Mouse (Mus musculus) c-Kit-positive CD71-positive TER-119-negative erythroid progenitor cells, embryonic 14.5 days (primary cell): ENCODE results near the gene Upf1.

Experiments
- DNase-seq: peaks from one replicate; pipeline ENCODE4 v3.0.0-alpha.2; 2013; ENCODE audit warnings: low read depth

The Upf1 gene

DNA sequence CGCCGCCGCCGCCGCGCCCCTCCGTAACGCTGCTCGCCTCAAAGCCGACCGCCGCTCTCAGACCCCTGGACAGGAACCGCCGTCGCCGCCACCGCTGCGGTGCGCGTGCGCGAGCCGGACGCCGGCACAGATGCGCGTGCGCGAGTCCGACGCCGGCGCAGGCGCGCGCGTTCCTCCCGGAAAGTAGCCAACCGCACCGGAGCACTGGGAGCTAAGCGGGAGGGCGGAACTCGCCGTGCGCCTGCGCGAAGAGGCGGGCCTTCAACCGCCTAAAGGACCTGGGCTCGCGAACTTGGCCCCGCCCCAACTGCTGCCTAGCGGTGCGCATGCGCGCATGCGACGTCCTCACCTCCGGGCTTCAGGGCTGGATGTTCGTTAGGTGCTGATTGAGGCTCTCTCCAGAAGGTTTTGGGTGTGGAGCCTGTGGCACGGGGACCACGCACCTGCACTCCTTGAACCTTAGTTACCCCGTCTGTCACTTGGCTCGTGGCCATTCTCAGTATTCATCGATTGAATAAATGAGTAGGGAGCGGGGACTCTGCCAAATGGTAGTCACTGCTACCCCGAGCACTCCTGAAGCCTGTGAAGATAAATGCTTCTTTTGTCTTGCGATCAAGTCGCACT, at the start of gene Upf1:
Gene Upf1, minus strand, starts transcription at position 85 of the 624 bp plus-strand sequence.
- peak; percentile 99 for DNase-seq

- DNase-seq = no peak
Observed at GRCm38 (mm10) chr8:70397611-70398563, 44.8 kb upstream of the Upf1 start.

DNA sequence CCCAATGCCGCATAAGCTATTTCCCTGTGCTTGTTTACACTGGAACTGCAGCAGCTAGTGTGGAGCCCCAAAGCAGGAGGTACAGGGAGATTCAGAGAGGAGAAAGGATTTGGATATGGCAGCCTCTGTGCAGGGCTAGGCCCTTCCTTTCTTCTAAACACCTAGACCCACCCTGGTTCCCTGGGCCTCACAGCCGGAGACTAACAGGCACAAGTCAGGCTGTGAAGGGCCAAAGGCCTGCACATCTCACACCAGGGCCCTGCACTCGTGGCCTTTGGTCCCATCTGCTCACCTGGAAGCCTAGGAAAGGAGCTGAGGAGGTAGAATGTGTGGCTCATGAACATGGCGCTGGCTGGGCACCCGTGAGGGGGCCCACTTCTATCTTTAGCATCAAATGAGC, 43.1 kb upstream of the Upf1 start:
- no peak for DNase-seq

GRCm38 (mm10) chr8:70395649-70396048, 42.6 kb upstream of the Upf1 start:
- DNase-seq = no peak

GRCm38 (mm10) chr8:70394269-70394998, 41.4 kb upstream of the Upf1 start:
- no peak for DNase-seq

DNA sequence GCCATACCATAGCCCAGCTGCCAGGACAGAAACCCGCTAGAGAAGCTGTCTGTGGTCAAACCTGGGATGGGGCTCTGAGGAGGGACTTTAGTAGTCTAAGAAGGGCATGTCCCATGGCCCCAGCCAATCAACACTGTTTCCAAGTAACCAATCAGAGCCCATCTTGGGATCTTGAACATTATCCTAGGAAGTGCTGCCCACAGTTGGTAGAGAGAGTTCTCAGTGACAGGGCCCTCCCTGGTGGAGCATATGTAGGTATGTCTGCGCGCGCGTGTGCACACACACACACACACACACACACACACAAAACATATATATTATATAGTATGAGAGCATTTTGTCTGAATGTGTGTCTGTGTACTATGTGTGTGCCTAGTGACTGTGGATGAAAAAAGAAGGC, 40.0 kb upstream of the Upf1 start:
- no peak for DNase-seq

DNA sequence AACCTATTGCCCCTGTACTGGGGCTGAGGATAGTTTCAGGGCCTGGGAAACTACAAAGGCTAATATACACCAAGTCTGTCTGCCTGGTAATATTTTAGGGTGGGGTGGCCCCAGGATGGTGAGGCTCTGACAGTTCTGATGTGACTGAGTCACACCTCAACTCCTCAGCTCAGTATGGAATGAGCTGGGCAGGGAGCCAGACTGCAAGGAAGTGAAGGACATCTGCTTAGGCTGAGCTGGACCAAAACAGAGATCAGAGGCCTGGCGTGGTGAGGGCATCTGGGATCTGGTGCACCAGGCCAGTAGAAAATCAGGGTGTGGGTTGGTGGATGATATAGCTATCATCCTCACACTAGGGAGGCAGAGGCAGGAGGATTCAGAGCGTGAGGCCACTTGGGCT, 36.6 kb upstream of the Upf1 start:
- no peak for DNase-seq

DNA sequence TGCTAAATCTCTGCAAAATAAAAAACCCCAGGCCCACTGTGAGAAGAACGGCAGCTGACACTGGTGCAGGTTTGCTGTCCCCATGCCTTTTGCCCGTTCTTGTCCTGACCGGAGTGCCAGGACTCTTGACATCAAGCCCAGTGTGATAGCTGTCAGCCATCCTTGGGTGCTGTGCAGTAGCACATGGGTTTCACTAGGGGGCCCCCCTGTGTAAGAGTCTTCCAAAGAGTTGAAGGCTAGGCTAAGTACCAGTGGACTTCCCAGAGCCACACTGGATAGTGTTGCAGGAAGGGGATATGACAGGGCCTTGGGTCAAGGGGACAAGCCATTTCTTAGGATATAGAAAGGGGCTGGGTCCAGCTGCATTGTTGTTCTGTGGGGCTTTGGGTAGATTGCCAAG, 30.2 kb upstream of the Upf1 start:
- DNase-seq = peak; percentile 57

DNA sequence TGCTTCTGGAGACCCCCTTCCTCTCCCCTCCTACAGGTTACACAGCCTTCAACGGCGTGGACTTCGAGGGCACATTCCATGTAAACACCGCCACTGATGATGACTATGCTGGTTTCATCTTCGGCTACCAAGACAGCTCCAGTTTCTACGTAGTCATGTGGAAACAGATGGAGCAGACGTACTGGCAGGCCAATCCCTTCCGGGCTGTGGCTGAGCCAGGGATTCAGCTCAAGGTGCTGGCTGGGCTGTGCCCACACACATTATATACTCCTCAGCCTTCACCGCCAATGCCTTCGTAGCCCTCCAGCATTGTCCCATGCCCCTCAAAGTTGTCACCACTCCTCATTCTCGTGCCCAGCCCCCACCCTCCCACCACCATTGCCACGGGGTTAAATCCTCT, 27.0 kb upstream of the Upf1 start:
- DNase-seq = no peak

DNA sequence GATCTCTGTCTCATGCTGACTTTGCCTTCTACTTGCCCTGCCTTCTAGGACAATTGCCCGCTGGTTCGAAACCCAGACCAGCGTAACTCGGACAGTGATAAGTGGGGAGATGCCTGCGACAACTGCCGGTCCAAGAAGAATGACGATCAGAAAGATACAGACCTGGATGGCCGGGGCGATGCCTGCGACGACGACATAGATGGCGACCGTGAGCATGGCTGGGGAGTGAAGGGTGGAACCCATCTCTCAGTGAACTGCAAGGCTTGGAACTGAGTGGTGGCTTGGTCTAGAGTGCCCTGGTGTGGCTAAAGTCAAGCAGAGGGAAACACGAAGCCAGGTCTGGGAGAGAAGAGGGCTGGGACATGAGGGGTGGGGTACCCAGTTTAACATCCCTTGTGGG, 24.0 kb upstream of the Upf1 start:
- DNase-seq = no peak

DNA sequence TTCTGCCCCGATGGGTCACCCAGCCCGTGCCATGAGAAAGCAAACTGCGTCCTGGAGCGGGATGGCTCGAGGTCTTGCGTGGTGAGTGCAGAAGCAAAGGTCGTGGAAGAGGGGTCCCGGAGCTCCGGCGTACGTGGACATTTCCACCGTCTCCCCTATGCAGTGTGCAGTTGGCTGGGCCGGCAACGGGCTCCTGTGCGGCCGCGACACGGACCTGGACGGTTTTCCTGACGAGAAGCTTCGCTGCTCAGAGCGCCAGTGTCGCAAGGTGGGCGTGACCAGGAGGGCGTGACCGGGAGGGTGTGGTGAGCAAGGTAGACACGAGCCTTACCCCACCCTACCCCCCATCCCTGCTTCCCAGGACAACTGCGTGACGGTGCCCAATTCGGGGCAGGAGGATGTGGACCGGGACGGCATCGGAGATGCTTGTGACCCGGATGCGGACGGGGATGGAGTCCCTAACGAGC, 23.2 kb upstream of the Upf1 start:
- DNase-seq = no peak

DNA sequence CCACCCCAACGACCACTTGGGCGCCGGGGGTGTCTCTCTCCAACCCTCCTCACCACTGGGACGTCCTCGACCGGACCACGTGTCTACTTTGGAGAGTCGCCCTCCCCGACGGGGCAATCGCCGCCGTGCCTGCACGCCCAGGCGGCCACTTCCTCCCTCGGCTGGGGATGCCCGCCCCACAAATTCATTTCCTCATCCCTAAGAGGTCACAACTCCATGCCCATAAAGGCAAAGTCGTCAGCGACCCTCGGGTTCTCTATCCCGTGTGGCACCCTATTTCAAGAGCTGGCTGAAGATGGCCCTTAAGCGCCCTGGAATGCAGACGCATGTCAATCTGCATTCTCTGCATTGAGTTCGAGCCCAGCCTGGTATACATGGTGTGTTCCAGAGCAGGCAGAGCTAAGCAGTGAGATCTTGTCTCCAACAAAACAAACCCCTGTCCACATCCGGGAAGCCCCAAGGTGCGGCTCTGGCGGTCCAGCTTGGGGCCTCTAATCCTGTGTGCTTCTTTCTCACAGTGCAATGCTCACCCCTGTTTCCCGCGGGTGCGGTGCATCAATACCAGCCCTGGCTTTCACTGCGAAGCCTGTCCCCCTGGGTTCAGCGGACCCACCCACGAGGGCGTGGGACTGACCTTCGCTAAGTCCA, 22.3 kb upstream of the Upf1 start:
- no peak for DNase-seq

DNA sequence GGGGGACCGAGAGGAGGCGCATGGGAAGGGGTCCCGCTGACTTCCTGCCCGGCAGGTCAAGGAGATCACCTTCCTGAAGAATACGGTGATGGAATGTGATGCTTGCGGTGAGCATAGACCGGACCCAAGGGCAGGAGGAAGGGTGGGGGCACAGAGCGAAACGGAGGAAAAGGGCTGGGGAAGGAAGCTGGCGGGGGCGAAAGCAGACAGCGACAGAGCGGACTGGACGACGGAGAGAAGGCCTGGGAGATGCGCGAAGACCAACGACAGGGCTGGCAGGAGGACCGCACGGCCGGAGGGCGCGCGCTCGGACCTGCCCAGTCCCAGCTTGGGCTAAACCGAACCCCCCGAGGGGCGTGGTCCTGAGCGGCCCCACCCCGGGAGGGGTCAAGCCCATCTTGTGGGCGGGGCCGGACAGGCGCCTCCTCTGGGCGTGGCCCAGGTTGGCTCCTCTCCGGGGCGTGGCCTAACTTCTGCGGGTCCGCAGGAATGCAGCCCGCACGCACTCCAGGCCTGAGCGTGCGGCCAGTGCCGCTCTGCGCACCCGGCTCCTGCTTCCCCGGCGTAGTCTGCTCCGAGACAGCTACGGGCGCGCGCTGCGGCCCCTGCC, 21.3 kb upstream of the Upf1 start:
- DNase-seq = peak; percentile 62

GRCm38 (mm10) chr8:70373397-70374317, 20.6 kb upstream of the Upf1 start, which contains the start of gene Comp:
Comp (plus strand) TSS chr8:70373558.
- DNase-seq = no peak

- no peak for DNase-seq
Observed at GRCm38 (mm10) chr8:70371951-70372350, 18.9 kb upstream of the Upf1 start.

- no peak for DNase-seq
Observed at GRCm38 (mm10) chr8:70370476-70370875, 17.4 kb upstream of the Upf1 start.

DNA sequence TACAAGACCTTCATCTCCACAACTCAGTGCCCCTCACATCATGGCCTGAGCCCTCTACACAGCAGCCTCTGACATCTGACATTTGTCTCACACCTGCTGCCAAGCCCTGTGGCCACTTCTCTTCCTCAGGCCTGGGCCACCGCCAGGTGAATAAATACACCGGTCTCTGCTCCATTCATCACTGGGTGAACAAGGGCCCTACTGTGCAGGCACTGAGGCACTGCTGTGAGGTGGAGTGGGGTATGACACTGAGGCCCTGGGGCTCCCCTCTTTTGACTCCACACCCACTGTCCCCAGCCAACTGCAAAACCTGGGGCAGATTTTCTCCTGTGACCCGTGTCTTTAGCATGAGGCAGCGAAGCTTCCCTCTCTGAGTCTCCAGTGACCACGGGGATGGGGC, 13.5 kb upstream of the Upf1 start:
- no peak for DNase-seq

DNA sequence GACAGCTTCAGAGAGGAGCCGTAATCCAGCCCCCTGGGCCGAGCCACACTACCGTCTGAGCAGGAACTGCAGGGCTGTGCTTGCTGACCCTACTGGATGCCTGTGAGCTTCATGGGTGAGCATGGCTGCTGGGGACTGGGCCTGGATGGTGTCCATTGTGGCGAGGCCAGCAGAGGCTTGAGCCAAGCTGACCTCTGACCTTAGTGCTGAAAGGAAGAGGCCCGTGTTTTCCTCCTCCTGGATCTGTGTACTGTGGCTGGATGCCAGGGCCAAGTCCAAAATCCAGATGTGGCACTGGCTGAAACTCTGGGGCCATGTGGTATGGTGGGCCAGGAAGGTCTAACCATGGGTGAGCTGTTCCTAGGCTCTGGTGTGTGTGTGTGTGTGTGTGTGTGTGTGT, 11.0 kb upstream of the Upf1 start:
- no peak for DNase-seq

DNA sequence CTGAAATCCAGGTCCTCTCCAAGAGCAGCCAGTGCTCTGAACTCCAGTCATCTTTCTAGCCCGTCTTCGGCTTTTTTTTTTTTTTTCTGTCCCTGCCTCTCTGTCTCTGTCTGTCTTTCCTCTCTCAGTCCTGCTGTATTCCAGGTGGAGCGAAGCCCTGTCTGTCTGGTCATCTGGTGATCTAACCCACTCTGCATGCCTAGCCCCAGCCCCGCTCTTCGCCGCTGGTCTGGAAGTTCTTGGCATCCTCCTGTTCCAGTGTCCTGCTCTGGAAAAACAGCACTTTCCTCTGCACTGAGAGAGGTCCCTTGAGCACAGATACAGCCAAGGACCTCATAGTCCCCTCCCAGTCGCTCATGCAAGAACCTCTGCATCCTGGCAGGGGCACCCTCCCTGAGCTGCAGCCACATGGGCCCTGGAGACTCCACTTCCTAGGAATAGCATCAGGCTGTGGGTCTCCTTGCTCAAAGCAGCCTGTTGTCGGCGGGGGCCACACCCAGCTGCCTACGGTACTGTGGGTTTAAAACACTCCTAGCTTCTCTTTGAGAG, 8.5 kb upstream of the Upf1 start:
- DNase-seq = no peak

DNA sequence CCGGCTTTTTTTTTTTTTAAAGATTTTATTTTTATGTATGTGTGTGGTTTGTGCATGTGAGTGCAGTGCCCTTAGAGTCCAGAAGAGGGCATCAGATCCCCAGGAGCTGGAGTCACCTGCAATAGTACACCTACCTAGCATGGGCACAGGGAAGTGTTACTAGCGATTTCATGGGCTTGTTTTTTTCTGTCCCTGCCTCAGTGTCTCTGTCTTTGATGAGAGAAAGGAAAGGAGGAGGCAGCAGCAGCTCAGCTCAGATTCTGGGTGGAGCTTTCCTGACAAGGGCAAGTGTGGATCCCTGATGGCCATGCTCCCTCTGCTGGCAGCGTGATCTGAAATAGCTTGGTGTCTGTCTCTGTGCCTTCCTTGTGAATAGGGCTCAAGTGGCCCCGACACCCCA, 7.7 kb upstream of the Upf1 start:
- DNase-seq = no peak
